Comparison of ENCODE assay signal across 8 mouse cellular contexts in genomic region chr9:78006209-78007001, GRCm38 (mm10). TPM values are rescaled to one million over a fixed set of nuclear protein-coding genes. Genes with fewer than 3 reads are reported as not detected.
A peak's percentile ranks its signal among the peaks of the same experiment; 100 is the strongest.
DNase-seq lines count a peak whose midpoint lies in the region; ATAC-seq and TF ChIP-seq lines count a peak whose summit lies in the region.

No protein-coding gene starts in this region.

- no peak overlapping the region for H3K4me3 ChIP-seq in left cerebral cortex, adult 2 months

- peak; percentile 36 for ATAC-seq in activated CD4-positive, CD25-positive, alpha-beta regulatory T cell, adult 4 months
- peak; percentile 83 for ATAC-seq in common myeloid progenitor, adult 5-6 weeks (replicated peaks; ENCODE audit: low read depth, poor library complexity, severe bottlenecking)
- ATAC-seq in megakaryocyte, adult 5-6 weeks (ENCODE audit: poor library complexity, severe bottlenecking), result peak; percentile 81

- peak; percentile 84 for TF ChIP-seq CTCF in left cerebral cortex, adult 2 months (IDR thresholded peaks at IDR 0.05)

- peak; percentile 84 for DNase-seq in gastrocnemius, postnatal 10 days
- peak; percentile 79 for DNase-seq in induced T-regulatory cell, adult 2 months (ENCODE audit: low read depth)
- DNase-seq in left cerebral cortex, adult 2 months (ENCODE audit: extremely low spot score in 1 of 2, low spot score in 2 of 2), result peak; percentile 64 to 71
- DNase-seq in right cerebral cortex, postnatal 10 days (ENCODE audit: low spot score in 2 of 2), result peak; percentile 68 to 82
- peak; percentile 80 for DNase-seq in urinary bladder, postnatal 25 days (ENCODE audit: low spot score)

- intact Hi-C loops in left cerebral cortex, adult 2 months (cut with DNase I), result loop anchor here (1.0 to 2.0 kb wide), 2 partner anchors 90 to 200 kb away; partner anchors contain the start of gene Elovl5

- H3K27ac ChIP-seq in left cerebral cortex, adult 2 months, result no peak overlapping the region

RNA-seq across cellular contexts. Expression of gene Gcm1, which starts 45.3 kb away (rescaled TPM):
- polyA plus RNA-seq in activated CD4-positive, CD25-positive, alpha-beta regulatory T cell, adult 4 months (2017; shearing (Covaris generic)), result under 1 TPM in 1 of 2 experiments, not detected in 1; 0.21 TPM
- total RNA-seq in common myeloid progenitor, adult 5-6 weeks (2017), result not detected in 2 replicates
- total RNA-seq in gastrocnemius, postnatal 10 days (2021), result not detected
- not detected for total RNA-seq in left cerebral cortex, adult 2 months (2021)
- not detected in 2 replicates for total RNA-seq in megakaryocyte, adult 5-6 weeks (2015)
- not detected in 2 replicates for total RNA-seq in megakaryocyte, adult 5-6 weeks (2017)
